Mouse (Mus musculus): ENCODE results near the gene Nsun2. TPM values are rescaled to one million over a fixed set of nuclear protein-coding genes. Genes with fewer than 3 reads are reported as not detected.
A peak's percentile ranks its signal among the peaks of the same experiment; 100 is the strongest.

Gene Nsun2
- polyA plus RNA-seq, 1 experiment from 2014 or later, result 75.2 TPM

GRCm38 (mm10) chr13:69604670-69605069 lies 71.1 kb downstream of the Nsun2 start:
- Histone ChIP-seq H3K9me3 (no peaks in the 10 kb centered on the region), H3K4me3 (no peak overlapping the region), H3K27ac (no peak overlapping the region), H3K4me2 (no peak overlapping the region), H3K27me3 (no peaks in the 10 kb centered on the region), H3K9ac (no peak overlapping the region), H3K36me3 (no peaks in the 10 kb centered on the region), H3K4me1 (replicated peaks) (no peaks in the 10 kb centered on the region)
- no peak for ATAC-seq (ENCODE audit: low FRiP score)
- WGBS, result 90% methylated on average over 1 of the region's 1 CpGs

DNA sequence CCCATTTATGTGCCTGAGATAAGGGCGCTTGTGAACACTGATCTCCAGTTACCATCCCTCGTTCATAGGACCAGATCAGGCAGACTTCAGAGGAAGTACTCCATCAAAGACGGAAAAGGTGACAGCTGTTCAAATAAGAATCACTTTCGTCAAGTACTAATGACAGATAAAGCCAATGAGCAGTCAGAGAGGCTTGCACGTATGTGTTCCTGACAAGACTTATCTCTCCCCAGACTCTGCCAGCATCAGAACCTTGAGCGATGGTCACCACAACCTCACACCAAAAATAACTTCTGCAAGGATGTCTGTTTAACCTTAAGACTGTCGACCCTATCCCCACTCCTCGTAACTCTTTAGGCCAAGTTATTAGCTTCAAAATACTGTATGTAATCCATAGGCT lies 75.2 kb downstream of the Nsun2 start:
- no peak overlapping the region for H3K9ac ChIP-seq
- no peaks in the 10 kb centered on the region for H3K9me3 ChIP-seq
- H3K4me2 ChIP-seq, result no peak overlapping the region
- 86% methylated on average over 8 of the region's 8 CpGs for WGBS
- peaks cover 19% of the 10 kb centered on the region for H3K4me1 ChIP-seq (replicated peaks)
- H3K27ac ChIP-seq, result no peak overlapping the region
- H3K27me3 ChIP-seq, result no peaks in the 10 kb centered on the region
- ATAC-seq (ENCODE audit: low FRiP score), result no peak
- H3K4me3 ChIP-seq, result no peak overlapping the region
- peaks cover 5% of the 10 kb centered on the region for H3K36me3 ChIP-seq

DNA sequence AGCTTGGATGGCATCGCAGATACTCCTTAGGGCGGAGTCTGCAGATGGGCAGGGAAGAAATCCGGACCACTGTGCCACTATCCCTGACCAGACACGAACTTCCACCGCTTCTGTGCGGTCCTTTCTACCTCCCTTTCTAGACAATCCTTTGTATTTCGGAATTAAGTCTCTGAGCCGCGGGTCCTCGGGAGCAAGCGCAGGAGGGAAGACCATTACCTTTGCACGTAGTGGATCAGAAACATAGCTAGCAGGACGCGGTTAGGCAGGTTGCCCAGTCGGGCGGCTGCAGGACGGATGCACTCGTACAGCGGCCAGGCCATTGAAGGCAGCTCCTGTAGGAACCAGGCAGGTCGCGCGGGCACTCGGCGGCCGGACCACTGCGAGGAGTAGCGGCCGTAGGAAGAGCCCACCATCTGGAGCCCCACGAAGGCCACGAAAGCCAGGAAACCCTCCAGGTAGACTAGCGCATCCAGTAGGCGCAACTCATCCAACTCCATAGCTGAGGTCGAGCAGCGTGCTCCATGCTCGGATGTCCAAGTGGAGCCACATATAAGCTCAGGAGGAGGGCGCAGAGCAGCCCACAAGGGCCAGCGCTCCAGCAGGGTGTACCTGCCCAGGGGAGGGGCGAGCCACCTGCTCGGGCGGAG lies 77.3 kb downstream of the Nsun2 start:
- Histone ChIP-seq H3K27ac (peak overlapping the region; percentile 37; the same call in 1 of the 2 replicates), H3K9me3 (no peaks in the 10 kb centered on the region), H3K36me3 (peaks cover 23% of the 10 kb centered on the region), H3K27me3 (no peaks in the 10 kb centered on the region), H3K9ac (peak overlapping the region; percentile 77), H3K4me3 (peak overlapping the region; percentile 93), H3K4me2 (peak overlapping the region; percentile 92), H3K4me1 (replicated peaks) (peaks cover 19% of the 10 kb centered on the region)
- ATAC-seq (ENCODE audit: low FRiP score), result peak; percentile 0
- under 1% methylated on average over 40 of the region's 40 CpGs for WGBS

- peak; percentile 99 for ATAC-seq (ENCODE audit: low FRiP score)
- peak within 1 kb of the TSS; percentile 93 for H3K4me3 ChIP-seq
- H3K9me3 ChIP-seq, result no peaks in the 10 kb centered on the region
- peak within 1 kb of the TSS; percentile 92 for H3K4me2 ChIP-seq
- peak within 1 kb of the TSS; percentile 64 for H3K27ac ChIP-seq
- H3K9ac ChIP-seq, result peak within 1 kb of the TSS; percentile 80
- peaks cover 19% of the 10 kb centered on the region for H3K4me1 ChIP-seq (replicated peaks)
- peaks cover 31% of the 10 kb centered on the region for H3K36me3 ChIP-seq
- H3K27me3 ChIP-seq, result no peaks in the 10 kb centered on the region
- WGBS, result under 1% methylated on average over 65 of the region's 69 CpGs
These were observed 78.0 kb downstream of the Nsun2 start, which contains the start of gene Srd5a1 for GRCm38 (mm10) chr13:69611398-69612174. Gene Srd5a1 (minus strand): TSS chr13:69611442.

DNA sequence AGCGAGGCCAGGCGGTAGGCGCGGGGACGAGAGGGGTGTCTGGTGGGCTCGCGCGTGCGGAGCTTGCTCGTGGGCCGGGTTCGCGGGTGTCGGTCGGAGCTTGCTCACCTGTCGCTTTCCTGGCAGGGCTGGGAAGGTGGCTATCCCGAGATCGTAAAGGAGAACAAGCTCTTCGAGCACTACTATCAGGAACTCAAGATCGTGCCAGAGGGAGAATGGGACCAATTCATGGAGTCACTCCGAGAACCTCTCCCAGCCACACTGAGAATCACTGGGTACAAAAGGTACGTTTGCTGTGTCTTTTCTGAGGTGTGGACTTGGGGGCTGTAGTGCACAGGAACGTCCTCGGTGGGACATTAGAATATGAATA lies 78.6 kb downstream of the Nsun2 start:
- peak overlapping the region; percentile 80 for H3K9ac ChIP-seq

DNA sequence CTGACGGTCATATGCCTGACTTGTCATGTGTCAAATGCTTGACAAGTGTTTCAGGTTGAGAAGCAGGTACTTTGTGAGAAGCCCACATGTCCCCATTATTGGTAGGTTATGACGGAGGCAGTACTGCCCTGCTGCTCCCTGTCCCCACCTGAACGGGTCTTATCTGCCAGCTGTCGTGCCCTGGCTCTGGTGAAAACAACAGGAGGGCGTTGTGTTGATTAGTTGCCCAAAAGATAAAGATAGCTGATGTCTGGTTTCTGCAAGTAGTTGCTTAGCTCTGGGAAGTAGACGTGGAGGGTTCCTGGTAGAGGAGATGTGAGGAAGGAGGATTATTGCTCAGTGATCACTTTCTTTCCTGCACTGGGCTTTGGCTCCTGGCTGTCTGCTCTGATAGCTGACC lies 83.2 kb downstream of the Nsun2 start:
- peaks cover 77% of the 10 kb centered on the region for H3K36me3 ChIP-seq
- ATAC-seq (ENCODE audit: low FRiP score), result no peak
- 93% methylated on average over 6 of the region's 6 CpGs for WGBS
- no peak overlapping the region for H3K9ac ChIP-seq
- no peaks in the 10 kb centered on the region for H3K27me3 ChIP-seq
- H3K4me2 ChIP-seq, result no peak overlapping the region
- H3K27ac ChIP-seq, result no peak overlapping the region
- H3K4me3 ChIP-seq, result no peak overlapping the region
- peaks cover 9% of the 10 kb centered on the region for H3K4me1 ChIP-seq (replicated peaks)
- H3K9me3 ChIP-seq, result no peaks in the 10 kb centered on the region

More for the DNA sequence above, 78.6 kb downstream of the Nsun2 start:
- Histone ChIP-seq H3K4me3 (peak overlapping the region; percentile 93), H3K27me3 (no peaks in the 10 kb centered on the region), H3K9me3 (no peaks in the 10 kb centered on the region), H3K36me3 (peaks cover 36% of the 10 kb centered on the region), H3K27ac (peak overlapping the region; percentile 64; the same call in 1 of the 2 replicates), H3K4me2 (peak overlapping the region; percentile 92), H3K4me1 (replicated peaks) (peaks cover 19% of the 10 kb centered on the region)
- ATAC-seq (ENCODE audit: low FRiP score), result no peak
- WGBS, result 0% methylated on average over 24 of the region's 24 CpGs

DNA sequence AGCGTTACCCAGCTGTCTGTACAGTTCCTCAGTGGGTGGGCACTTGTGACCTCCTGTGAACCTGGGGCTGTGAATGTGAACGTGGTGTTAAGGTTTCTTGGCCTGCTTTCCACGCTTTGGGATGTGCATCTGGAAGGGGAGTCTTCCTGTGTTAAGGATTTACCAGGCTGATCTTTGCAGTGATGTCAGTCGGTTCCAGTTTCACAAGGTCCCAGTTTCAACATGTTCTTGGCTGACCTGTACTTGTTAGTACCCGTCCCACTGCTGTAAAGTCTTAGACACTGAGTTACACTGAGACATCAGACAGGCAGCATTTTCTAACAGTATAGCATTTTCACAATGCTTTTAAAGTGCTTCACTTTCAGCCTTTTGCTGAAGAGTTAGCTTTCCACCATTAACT lies 90.3 kb downstream of the Nsun2 start:
- no peak overlapping the region for H3K27ac ChIP-seq
- WGBS, result 76% methylated on average over 5 of the region's 5 CpGs
- H3K27me3 ChIP-seq, result no peaks in the 10 kb centered on the region
- no peaks in the 10 kb centered on the region for H3K9me3 ChIP-seq
- H3K4me1 ChIP-seq (replicated peaks), result no peaks in the 10 kb centered on the region
- no peak overlapping the region for H3K4me3 ChIP-seq
- peaks cover 92% of the 10 kb centered on the region for H3K36me3 ChIP-seq
- no peak overlapping the region for H3K9ac ChIP-seq
- no peak for ATAC-seq (ENCODE audit: low FRiP score)
- no peak overlapping the region for H3K4me2 ChIP-seq

- WGBS, result 89% methylated on average over 3 of the region's 3 CpGs
- Histone ChIP-seq H3K4me1 (replicated peaks) (no peaks in the 10 kb centered on the region), H3K9me3 (no peaks in the 10 kb centered on the region), H3K27ac (no peak overlapping the region), H3K9ac (no peak overlapping the region), H3K36me3 (peaks cover 92% of the 10 kb centered on the region), H3K4me3 (no peak overlapping the region), H3K27me3 (no peaks in the 10 kb centered on the region), H3K4me2 (no peak overlapping the region)
- no peak for ATAC-seq (ENCODE audit: low FRiP score)
These were observed 91.0 kb downstream of the Nsun2 start for GRCm38 (mm10) chr13:69624510-69624909.

- H3K4me3 ChIP-seq, result no peak overlapping the region
- 96% methylated on average over 3 of the region's 3 CpGs for WGBS
- no peaks in the 10 kb centered on the region for H3K27me3 ChIP-seq
- no peak overlapping the region for H3K9ac ChIP-seq
- ATAC-seq (ENCODE audit: low FRiP score), result no peak
- no peak overlapping the region for H3K27ac ChIP-seq
- H3K36me3 ChIP-seq, result peaks cover 99% of the 10 kb centered on the region
- no peaks in the 10 kb centered on the region for H3K4me1 ChIP-seq (replicated peaks)
- no peak overlapping the region for H3K4me2 ChIP-seq
- H3K9me3 ChIP-seq, result no peaks in the 10 kb centered on the region
These were observed 94.4 kb downstream of the Nsun2 start for GRCm38 (mm10) chr13:69627941-69628340.

GRCm38 (mm10) chr13:69630576-69630975 lies 97.0 kb downstream of the Nsun2 start:
- H3K27ac ChIP-seq, result no peak overlapping the region
- no peak overlapping the region for H3K9ac ChIP-seq
- 71% methylated on average over 8 of the region's 8 CpGs for WGBS
- H3K4me3 ChIP-seq, result no peak overlapping the region
- no peaks in the 10 kb centered on the region for H3K4me1 ChIP-seq (replicated peaks)
- no peak overlapping the region for H3K4me2 ChIP-seq
- H3K36me3 ChIP-seq, result peaks cover 99% of the 10 kb centered on the region
- H3K27me3 ChIP-seq, result no peaks in the 10 kb centered on the region
- no peak for ATAC-seq (ENCODE audit: low FRiP score)
- no peaks in the 10 kb centered on the region for H3K9me3 ChIP-seq

- H3K9ac ChIP-seq, result no peak overlapping the region
- H3K9me3 ChIP-seq, result no peaks in the 10 kb centered on the region
- WGBS, result 78% methylated on average over 3 of the region's 3 CpGs
- H3K4me2 ChIP-seq, result no peak overlapping the region
- H3K4me3 ChIP-seq, result no peak overlapping the region
- no peaks in the 10 kb centered on the region for H3K27me3 ChIP-seq
- no peak overlapping the region for H3K27ac ChIP-seq
- no peak for ATAC-seq (ENCODE audit: low FRiP score)
- peaks cover 99% of the 10 kb centered on the region for H3K36me3 ChIP-seq
- no peaks in the 10 kb centered on the region for H3K4me1 ChIP-seq (replicated peaks)
These were observed 97.6 kb downstream of the Nsun2 start for GRCm38 (mm10) chr13:69631111-69631510.

DNA sequence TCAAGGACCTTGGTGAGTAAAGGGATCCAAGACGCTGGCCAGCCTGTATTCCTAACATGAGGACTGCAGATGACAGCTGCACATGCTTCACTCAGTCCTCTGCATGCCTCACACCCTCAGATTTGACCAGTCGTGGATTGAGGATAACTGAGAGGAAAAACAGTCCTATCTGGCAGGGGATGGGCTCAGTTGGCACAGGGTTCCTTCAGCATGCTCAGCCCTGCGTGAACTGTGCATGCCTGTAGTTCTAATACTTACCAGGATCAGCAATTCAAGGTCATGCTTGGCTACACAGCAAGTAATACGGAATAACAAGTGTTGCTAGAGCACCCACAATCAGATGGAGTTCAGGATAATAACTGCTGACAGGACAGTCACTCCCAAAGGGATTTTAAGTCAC lies 98.1 kb downstream of the Nsun2 start:
- no peak for ATAC-seq (ENCODE audit: low FRiP score)
- no peak overlapping the region for H3K27ac ChIP-seq
- H3K36me3 ChIP-seq, result peaks cover 99% of the 10 kb centered on the region
- H3K4me2 ChIP-seq, result no peak overlapping the region
- H3K4me3 ChIP-seq, result no peak overlapping the region
- no peak overlapping the region for H3K9ac ChIP-seq
- H3K27me3 ChIP-seq, result no peaks in the 10 kb centered on the region
- 84% methylated on average over 4 of the region's 4 CpGs for WGBS
- no peaks in the 10 kb centered on the region for H3K4me1 ChIP-seq (replicated peaks)
- H3K9me3 ChIP-seq, result no peaks in the 10 kb centered on the region

GRCm38 (mm10) chr13:69633551-69633950 lies 100.0 kb downstream of the Nsun2 start:
- Histone ChIP-seq H3K9ac (no peak overlapping the region), H3K9me3 (no peaks in the 10 kb centered on the region), H3K27ac (no peak overlapping the region), H3K4me2 (no peak overlapping the region), H3K4me3 (no peak overlapping the region), H3K4me1 (replicated peaks) (no peaks in the 10 kb centered on the region), H3K27me3 (no peaks in the 10 kb centered on the region), H3K36me3 (peaks cover 98% of the 10 kb centered on the region)
- no peak for ATAC-seq (ENCODE audit: low FRiP score)
- 89% methylated on average over 9 of the region's 9 CpGs for WGBS
